Mouse (Mus musculus): ENCODE measurements around the gene Olfr424.

Gene Olfr424

DNA sequence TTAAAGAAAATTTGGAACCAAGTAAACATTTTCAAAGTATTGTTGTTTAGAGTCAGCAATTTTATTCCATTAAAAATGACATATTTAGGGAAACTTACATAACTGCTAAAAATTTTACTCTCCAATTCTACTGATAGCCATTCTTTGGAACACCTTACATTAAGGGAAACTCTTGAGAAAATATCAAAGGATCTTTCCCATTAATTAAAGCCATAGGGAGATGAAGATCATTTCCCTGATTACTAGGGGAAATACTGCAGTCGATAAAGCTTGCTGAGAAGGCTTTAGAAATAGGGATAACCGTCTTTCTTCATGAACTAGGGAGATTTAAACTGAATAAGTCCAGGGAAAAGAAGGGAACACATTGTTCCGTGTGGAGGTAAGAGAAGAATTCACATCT lies at the start of gene Olfr424:
Gene Olfr424 (plus strand): TSS at position 301 of the 400 bp plus-strand sequence.
- DNase-seq (ENCODE audit: low spot score), result no peak

- DNase-seq (ENCODE audit: low spot score), result no peak
These were observed 47.3 kb upstream of the Olfr424 start, which contains the start of gene Olfr429 for GRCm38 (mm10) chr1:174084031-174084430. TSS of gene Olfr429 (plus strand) at chr1:174084331.

DNA sequence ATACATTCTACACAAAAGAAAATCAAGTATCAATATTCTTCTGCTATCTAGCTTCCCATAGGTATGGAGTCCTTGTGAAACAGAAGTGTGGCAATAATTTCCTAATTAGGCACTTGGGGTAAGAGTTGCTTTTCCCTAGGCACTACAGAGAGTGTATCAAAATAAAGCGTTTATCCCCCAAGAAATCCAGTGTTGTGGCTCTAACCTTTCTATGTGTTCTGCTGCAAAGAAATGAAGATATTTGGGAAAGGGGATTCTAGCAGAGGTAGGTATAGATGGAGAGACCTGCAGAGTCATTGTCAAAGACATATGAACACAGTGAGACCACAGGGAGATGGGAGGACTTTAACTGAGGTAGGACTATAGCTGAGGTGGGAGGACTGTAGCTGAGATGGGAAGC lies 34.7 kb upstream of the Olfr424 start, which contains the start of gene Olfr427:
Gene Olfr427 (plus strand): TSS at position 301 of the 400 bp plus-strand sequence.
- DNase-seq (ENCODE audit: low spot score), result no peak

DNA sequence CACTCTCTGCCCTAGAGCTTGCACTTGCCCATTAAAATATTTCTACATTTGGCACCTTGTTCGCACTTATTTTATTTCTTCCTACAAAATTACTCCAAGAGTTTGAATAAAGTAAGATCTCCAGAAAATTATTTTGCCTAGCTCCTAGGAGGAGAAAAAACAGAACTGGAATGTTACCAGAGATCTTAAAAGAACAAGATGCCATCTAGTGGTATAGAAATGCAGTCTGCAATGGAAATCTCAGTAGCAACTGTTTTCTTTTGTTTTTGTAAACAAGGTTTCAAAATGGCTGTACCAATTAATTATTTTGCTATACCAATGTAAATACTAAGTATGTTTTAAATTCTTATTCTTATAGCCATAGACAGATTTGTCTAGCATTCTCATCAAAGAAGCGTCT lies 27.6 kb upstream of the Olfr424 start:
- no peak for DNase-seq (ENCODE audit: low spot score)

GRCm38 (mm10) chr1:174121062-174121461 lies 10.3 kb upstream of the Olfr424 start, which contains the start of gene Olfr231:
TSS of gene Olfr231 (minus strand) at chr1:174121162.
- no peak for DNase-seq (ENCODE audit: low spot score)

DNA sequence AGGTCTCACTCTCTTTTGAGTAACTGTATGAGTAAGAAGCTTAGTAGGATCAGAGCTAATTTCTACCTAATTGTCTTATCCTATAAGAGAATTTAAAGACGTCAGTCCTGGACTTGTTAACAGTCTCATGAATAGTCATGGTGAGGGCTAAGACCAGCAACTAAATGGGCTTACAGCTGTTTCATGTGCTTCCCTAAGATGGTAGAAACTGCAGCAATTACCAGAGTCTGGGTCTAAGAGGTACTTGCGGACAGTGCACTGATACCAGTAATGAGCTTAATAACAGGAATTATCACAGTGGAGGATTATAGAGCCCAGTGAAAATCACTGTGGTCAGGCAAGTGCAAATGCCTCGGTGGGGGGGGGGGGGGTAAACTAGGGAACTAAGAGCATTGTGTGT lies 682 bp downstream of the Olfr424 start:
- no peak for DNase-seq (ENCODE audit: low spot score)

DNA sequence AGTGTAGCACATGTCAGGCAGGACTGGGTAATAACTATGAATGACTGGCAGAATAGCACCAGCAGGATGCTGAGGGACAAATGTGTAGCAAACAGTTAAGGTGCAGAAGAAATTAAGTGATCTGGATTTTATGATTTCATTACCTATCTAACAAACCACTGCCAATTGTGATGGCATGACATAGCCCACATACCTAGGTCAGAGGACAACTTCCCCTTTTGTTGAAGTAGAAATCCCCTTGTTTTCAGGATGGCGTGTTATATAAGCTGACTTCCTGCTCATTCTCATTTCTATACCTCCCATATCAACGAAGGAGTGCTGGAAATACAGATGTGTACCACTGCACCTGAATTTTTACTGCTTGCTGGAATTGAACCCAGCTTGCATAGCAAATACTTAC lies 10.1 kb downstream of the Olfr424 start:
- DNase-seq (ENCODE audit: low spot score), result no peak

DNA sequence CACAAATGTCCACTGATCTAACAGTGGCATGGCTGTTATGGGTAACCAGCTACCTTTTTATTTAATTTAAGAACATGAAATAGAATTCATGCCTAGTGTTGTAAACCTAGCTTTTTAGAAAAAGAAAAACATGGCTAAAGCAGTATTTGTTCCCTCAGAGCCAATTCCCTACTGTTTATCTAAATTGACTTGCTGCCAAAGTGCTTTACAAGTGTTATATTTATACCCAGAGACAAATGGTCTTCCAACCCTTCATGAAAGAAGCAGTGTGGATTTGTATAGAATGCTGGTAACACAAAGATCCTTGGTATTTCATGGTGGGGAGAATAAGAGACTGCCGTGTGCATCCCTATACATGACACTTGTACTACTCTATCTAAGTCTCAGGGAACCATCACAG lies 15.4 kb downstream of the Olfr424 start:
- DNase-seq (ENCODE audit: low spot score), result no peak

- no peak for DNase-seq (ENCODE audit: low spot score)
These were observed 18.0 kb downstream of the Olfr424 start for GRCm38 (mm10) chr1:174149289-174149688.

- no peak for DNase-seq (ENCODE audit: low spot score)
These were observed 24.0 kb downstream of the Olfr424 start, which contains the start of gene Olfr420 for GRCm38 (mm10) chr1:174155333-174155732. TSS of gene Olfr420 (plus strand) at chr1:174155633.

DNA sequence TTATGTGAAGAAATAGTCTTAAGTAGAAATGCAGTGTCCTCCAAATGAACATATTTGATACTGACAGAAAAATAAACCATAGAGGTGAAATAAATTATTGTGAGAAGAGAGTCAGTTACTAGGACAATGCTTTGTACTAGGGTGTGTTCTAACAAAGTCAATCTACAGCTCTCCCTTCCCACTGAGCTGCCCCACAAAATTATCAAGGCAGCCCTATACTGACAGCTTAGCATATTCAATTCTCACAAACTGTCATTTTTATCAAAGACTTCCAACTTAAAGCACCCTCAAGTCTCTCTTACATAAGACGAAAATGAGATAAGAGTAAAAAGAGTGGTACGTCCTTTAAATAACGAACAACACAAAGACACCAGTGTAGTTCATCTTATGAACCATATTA lies 26.3 kb downstream of the Olfr424 start:
- DNase-seq (ENCODE audit: low spot score), result no peak

- no peak for DNase-seq (ENCODE audit: low spot score)
These were observed 27.2 kb downstream of the Olfr424 start for GRCm38 (mm10) chr1:174158512-174158911.

GRCm38 (mm10) chr1:174159095-174159494 lies 27.8 kb downstream of the Olfr424 start:
- no peak for DNase-seq (ENCODE audit: low spot score)

- no peak for DNase-seq (ENCODE audit: low spot score)
These were observed 37.7 kb downstream of the Olfr424 start for GRCm38 (mm10) chr1:174169024-174169423.

DNA sequence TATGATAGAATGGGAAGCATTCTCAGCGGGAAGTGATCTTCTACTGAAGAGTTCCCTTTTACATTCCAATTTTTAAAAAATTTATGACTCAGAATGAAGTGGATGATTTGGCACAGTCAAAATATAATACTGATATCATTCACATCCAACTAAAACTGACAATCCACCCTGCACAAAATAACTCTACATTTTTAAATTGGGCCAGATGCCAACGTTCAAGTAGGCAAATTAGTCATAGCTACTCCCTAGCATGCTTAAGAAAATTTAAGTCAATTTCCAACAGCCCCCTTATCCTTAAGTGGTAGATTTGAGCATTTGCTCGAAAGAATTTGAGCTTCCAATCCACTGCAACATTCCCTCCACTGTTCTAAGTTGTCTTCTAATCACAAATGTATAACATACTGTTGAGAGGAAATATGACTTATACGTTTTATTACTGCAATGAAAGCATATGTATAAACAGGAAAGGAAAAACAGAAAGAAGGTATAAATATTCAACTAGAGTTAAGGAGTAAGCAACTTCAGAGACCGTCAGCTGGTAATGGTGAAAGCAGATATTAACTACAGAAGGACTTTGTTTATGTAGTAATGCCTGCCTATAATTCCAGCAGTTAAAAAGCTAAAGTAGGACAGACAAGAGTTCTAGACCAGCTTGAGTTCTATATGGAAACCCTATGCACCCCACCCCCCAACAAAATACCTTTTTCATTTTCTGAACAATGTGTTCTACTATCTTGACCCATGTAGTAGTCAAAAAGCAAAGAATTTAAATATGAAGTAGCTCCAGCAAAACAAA lies 39.6 kb downstream of the Olfr424 start:
- no peak for DNase-seq (ENCODE audit: low spot score)

GRCm38 (mm10) chr1:174171537-174171936 lies 40.2 kb downstream of the Olfr424 start:
- DNase-seq (ENCODE audit: low spot score), result no peak

- no peak for DNase-seq (ENCODE audit: low spot score)
These were observed 41.3 kb downstream of the Olfr424 start, which contains the start of gene Spta1 for GRCm38 (mm10) chr1:174172605-174173004. TSS of gene Spta1 (plus strand) at chr1:174172776.

All from testis, postnatal 14 days (tissue).